Comparison of ENCODE assay signal across 10 mouse cellular contexts in genomic region chr19:58919148-58919547, GRCm38 (mm10). TPM values are rescaled to one million over a fixed set of nuclear protein-coding genes. Genes with fewer than 3 reads are reported as not detected.
DNase-seq lines count a peak whose midpoint lies in the region; ATAC-seq and TF ChIP-seq lines count a peak whose summit lies in the region.
"Had no signal": no experiment of that assay in that cellular context is flagged by ENCODE, and none has a peak within 500 bp of the region (broad histone marks: within the 10 kb centered on the region; RNA-seq: fewer than 3 reads in every experiment).

No protein-coding gene starts in this region.

- peaks cover 14% of the 10 kb centered on the region; the same call in 1 of the 2 replicates for H3K4me1 ChIP-seq in limb, embryonic 12.5 days (replicated peaks)
- H3K4me1 ChIP-seq in limb, embryonic 10.5 days, result peaks cover 14% of the 10 kb centered on the region
- H3K4me1 ChIP-seq in intestine, embryonic 14.5 days (replicated peaks; ENCODE audit: control insufficient read depth, insufficient read depth, low read length), result no peaks in the 10 kb centered on the region; the same call in 1 of the 2 replicates
- H3K4me1 ChIP-seq in midbrain, embryonic 16.5 days (ENCODE audit: control insufficient read depth, insufficient read depth, low read length), result peaks cover 2% of the 10 kb centered on the region; the same call in 1 of the 2 replicates

- H3K9ac ChIP-seq in limb, embryonic 12.5 days (replicated peaks), result no peak overlapping the region
- H3K9ac ChIP-seq in intestine, embryonic 14.5 days (ENCODE audit: low read length), result no peak overlapping the region
- no peak overlapping the region for H3K9ac ChIP-seq in midbrain, embryonic 16.5 days (ENCODE audit: low read depth, low read length)

- ATAC-seq in limb, embryonic 12.5 days (ENCODE audit: insufficient number of reproducible peaks, insufficient read depth, low FRiP score, low TSS enrichment, low read depth), result no peak
- no peak for ATAC-seq in intestine, embryonic 14.5 days (replicated peaks; ENCODE audit: low FRiP score, low TSS enrichment, low read depth)
- ATAC-seq in midbrain, embryonic 16.5 days, result no peak

- peaks cover 38% of the 10 kb centered on the region for H3K27me3 ChIP-seq in limb, embryonic 12.5 days
- peaks cover 46% of the 10 kb centered on the region for H3K27me3 ChIP-seq in limb, embryonic 10.5 days (ENCODE audit: low read depth, poor library complexity, severe bottlenecking)
- H3K27me3 ChIP-seq in intestine, embryonic 14.5 days (replicated peaks; ENCODE audit: control insufficient read depth, insufficient read depth, low read length), result no peaks in the 10 kb centered on the region; the same call in 1 of the 2 replicates
- H3K27me3 ChIP-seq in midbrain, embryonic 16.5 days (ENCODE audit: control insufficient read depth, insufficient read depth, low read depth, low read length), result peaks cover 3% of the 10 kb centered on the region

- peak overlapping the region; percentile 36 for H3K4me2 ChIP-seq in limb, embryonic 12.5 days
- H3K4me2 ChIP-seq in intestine, embryonic 14.5 days (ENCODE audit: low read length), result peak overlapping the region; percentile 48
- peak overlapping the region; percentile 31; the same call in 1 of the 2 replicates for H3K4me2 ChIP-seq in midbrain, embryonic 16.5 days (ENCODE audit: low read length)

- no peak for DNase-seq in gastrocnemius, adult 2 months
- DNase-seq in gastrocnemius, postnatal 25 days, result no peak
- no peak for DNase-seq in limb, embryonic 10.5 days (ENCODE audit: low spot score)
- DNase-seq in intestine, embryonic 14.5 days (ENCODE audit: low spot score), result no peak
- no peak for DNase-seq in adrenal gland, postnatal 25 days
- no peak for DNase-seq in Muller cell, postnatal 12 days (ENCODE audit: inconsistent ontology term)
- DNase-seq: gastrocnemius, postnatal 14 days; layer of hippocampus, adult 9-11 months had no signal

- WGBS in limb, embryonic 12.5 days, result 10% methylated on average over 7 of the region's 7 CpGs
- 15% methylated on average over 7 of the region's 7 CpGs for WGBS in limb, embryonic 10.5 days
- WGBS in intestine, embryonic 14.5 days, result 20% methylated on average over 7 of the region's 7 CpGs
- WGBS in midbrain, embryonic 16.5 days, result 20% methylated on average over 7 of the region's 7 CpGs

- TF ChIP-seq CTCF in gastrocnemius, adult 2 months (IDR thresholded peaks at IDR 0.05), result no peak

- H3K4me3 ChIP-seq in gastrocnemius, adult 2 months, result peak overlapping the region; percentile 64
- no peak overlapping the region for H3K4me3 ChIP-seq in limb, embryonic 12.5 days (replicated peaks)
- no peak overlapping the region for H3K4me3 ChIP-seq in limb, embryonic 10.5 days
- peak overlapping the region; percentile 16 for H3K4me3 ChIP-seq in intestine, embryonic 14.5 days (ENCODE audit: low read depth, low read length)
- H3K4me3 ChIP-seq in midbrain, embryonic 16.5 days (ENCODE audit: low read depth, low read length), result no peak overlapping the region

- H3K9me3 ChIP-seq in limb, embryonic 12.5 days, result no peaks in the 10 kb centered on the region
- H3K9me3 ChIP-seq in limb, embryonic 10.5 days (replicated peaks), result no peaks in the 10 kb centered on the region
- H3K9me3 ChIP-seq in intestine, embryonic 14.5 days (ENCODE audit: control insufficient read depth, low read length), result no peaks in the 10 kb centered on the region
- H3K9me3 ChIP-seq in midbrain, embryonic 16.5 days (replicated peaks; ENCODE audit: control insufficient read depth, low read length, poor library complexity, severe bottlenecking), result no peaks in the 10 kb centered on the region

- no peaks in the 10 kb centered on the region for H3K36me3 ChIP-seq in limb, embryonic 12.5 days
- H3K36me3 ChIP-seq in limb, embryonic 10.5 days, result no peaks in the 10 kb centered on the region
- H3K36me3 ChIP-seq in intestine, embryonic 14.5 days (ENCODE audit: control insufficient read depth, insufficient read depth, low read length), result no peaks in the 10 kb centered on the region
- no peaks in the 10 kb centered on the region for H3K36me3 ChIP-seq in midbrain, embryonic 16.5 days (ENCODE audit: control insufficient read depth, insufficient read depth, low read length)

- intact Hi-C loops in gastrocnemius, adult 2 months (cut with DNase I), result no loop called here

- no peak overlapping the region for H3K27ac ChIP-seq in gastrocnemius, adult 2 months
- no peak overlapping the region for H3K27ac ChIP-seq in limb, embryonic 12.5 days
- no peak overlapping the region for H3K27ac ChIP-seq in limb, embryonic 10.5 days
- no peak overlapping the region for H3K27ac ChIP-seq in intestine, embryonic 14.5 days (ENCODE audit: low read depth)
- H3K27ac ChIP-seq in midbrain, embryonic 16.5 days (ENCODE audit: low read length), result no peak overlapping the region

RNA-seq across cellular contexts. Expression of gene Eno4, which starts 24.1 kb away (rescaled TPM):
- total RNA-seq in gastrocnemius, adult 2 months (2021), result not detected
- total RNA-seq in gastrocnemius, postnatal 25 days (2021), result not detected
- 0.46 and 0.90 TPM in 2 replicates for polyA plus RNA-seq in limb, embryonic 12.5 days (2016; fragmentation: Nextera tagmentation; extraction: Ambion mirVana)
- polyA plus RNA-seq in limb, embryonic 10.5 days (2016; fragmentation: Nextera tagmentation; extraction: Ambion mirVana), result 0.51 and 0.79 TPM in 2 replicates
- polyA plus RNA-seq in intestine, embryonic 14.5 days (2014; fragmentation: Nextera tagmentation; extraction: Ambion mirVana), result 0.23 TPM in 2 replicates
- 1.9 and 2.2 TPM in 2 replicates for polyA plus RNA-seq in midbrain, embryonic 16.5 days (2015; fragmentation: Nextera tagmentation; extraction: Ambion mirVana)
- 0.24 and 0.33 TPM in 2 replicates for total RNA-seq in adrenal gland, postnatal 25 days (2021)

RNA-seq across cellular contexts. Expression of gene Hspa12a, which starts 24.3 kb away (rescaled TPM):
- 1 to 10 TPM; 4.4 to 5.7 TPM for total RNA-seq in gastrocnemius, adult 2 months (2021)
- total RNA-seq in gastrocnemius, postnatal 25 days (2021), result 1 to 10 TPM; 7.0 to 7.8 TPM
- polyA plus RNA-seq in limb, embryonic 12.5 days (2016; fragmentation: Nextera tagmentation; extraction: Ambion mirVana), result 4.8 and 5.1 TPM in 2 replicates
- polyA plus RNA-seq in limb, embryonic 10.5 days (2016; fragmentation: Nextera tagmentation; extraction: Ambion mirVana), result 3.1 and 3.6 TPM in 2 replicates
- polyA plus RNA-seq in intestine, embryonic 14.5 days (2014; fragmentation: Nextera tagmentation; extraction: Ambion mirVana), result 4.8 and 5.6 TPM in 2 replicates
- polyA plus RNA-seq in midbrain, embryonic 16.5 days (2015; fragmentation: Nextera tagmentation; extraction: Ambion mirVana), result 50.6 and 57.9 TPM in 2 replicates
- total RNA-seq in adrenal gland, postnatal 25 days (2021), result 115 and 119 TPM in 2 replicates

Comparison
In these comparisons a context has a peak if more than half of its experiments do, and no peak if none do; other contexts are left out.
1. H3K4me3 ChIP-seq: peak in gastrocnemius, adult 2 months (single experiment) and intestine, embryonic 14.5 days (single experiment); none in limb, embryonic 12.5 days (single experiment), limb, embryonic 10.5 days (single experiment) and midbrain, embryonic 16.5 days (single experiment).
2. Peak in every context shown above with its lines, with median percentiles within 50 percentile points of each other: H3K4me2 ChIP-seq.